Mouse (Mus musculus): ENCODE results near the gene Mau2.
"Not testable (repeated sequence)": the region's sequence is repeated elsewhere in the genome, so short reads cannot be mapped to it uniquely, and the experiment has no call there.

GRCm38 (mm10) chr8:70010796-70011195 lies 31.7 kb downstream of the Mau2 start:
- not testable (repeated sequence) for TF ChIP-seq CTCF (IDR thresholded peaks at IDR 0.05; ENCODE audit: extremely low read depth, insufficient read depth, insufficient read length, insufficient replicate concordance); POLR2A (IDR thresholded peaks at IDR 0.05; ENCODE audit: low read depth, low read length)
